Mouse (Mus musculus): Measurements from ENCODE around the gene Zfp637. TPM values are rescaled to one million over a fixed set of nuclear protein-coding genes. Genes with fewer than 3 reads are reported as not detected.

The Zfp637 gene
- polyA plus RNA-seq, 1 experiment: 25.5 TPM

- no peak for TF ChIP-seq CTCF (IDR thresholded peaks at IDR 0.05; ENCODE audit: borderline replicate concordance, control insufficient read depth, extremely low read depth, insufficient read depth, low read length, poor library complexity)
- H3K36me3 ChIP-seq (ENCODE audit: control insufficient read depth, insufficient read depth, low read length): no peaks in the 10 kb centered on the region
- H3K4me1 ChIP-seq (replicated peaks; ENCODE audit: control insufficient read depth, insufficient read depth, low read length): peaks cover 29% of the 10 kb centered on the region
- WGBS: 94% methylated on average over 2 of the region's 2 CpGs
- no peaks in the 10 kb centered on the region for H3K27me3 ChIP-seq (ENCODE audit: control insufficient read depth, insufficient read depth, low read length)
- DNase-seq: no peak
- H3K27ac ChIP-seq (ENCODE audit: control insufficient read depth, insufficient read depth, low read length): no peak overlapping the region
- no peak overlapping the region for H3K4me3 ChIP-seq (ENCODE audit: control insufficient read depth, insufficient read depth, low read length)
Observed at GRCm38 (mm10) chr6:117885943-117886342, 45.0 kb downstream of the Zfp637 start.

GRCm38 (mm10) chr6:117888032-117888431, 47.1 kb downstream of the Zfp637 start:
- Histone ChIP-seq H3K4me3 (ENCODE audit: control insufficient read depth, insufficient read depth, low read length) (no peak overlapping the region), H3K36me3 (ENCODE audit: control insufficient read depth, insufficient read depth, low read length) (no peaks in the 10 kb centered on the region), H3K27ac (ENCODE audit: control insufficient read depth, insufficient read depth, low read length) (no peak overlapping the region), H3K4me1 (replicated peaks; ENCODE audit: control insufficient read depth, insufficient read depth, low read length) (peaks cover 27% of the 10 kb centered on the region), H3K27me3 (ENCODE audit: control insufficient read depth, insufficient read depth, low read length) (no peaks in the 10 kb centered on the region)
- 76% methylated on average over 1 of the region's 1 CpGs for WGBS
- no peak for TF ChIP-seq POLR2A (IDR thresholded peaks at IDR 0.05; ENCODE audit: control insufficient read depth, extremely low read depth, insufficient read depth, low read length, poor library complexity)
- TF ChIP-seq CTCF (IDR thresholded peaks at IDR 0.05; ENCODE audit: borderline replicate concordance, control insufficient read depth, extremely low read depth, insufficient read depth, low read length, poor library complexity): no peak
- no peak for DNase-seq

- WGBS: 86% methylated on average over 2 of the region's 2 CpGs
- H3K36me3 ChIP-seq (ENCODE audit: control insufficient read depth, insufficient read depth, low read length): no peaks in the 10 kb centered on the region
- no peaks in the 10 kb centered on the region for H3K27me3 ChIP-seq (ENCODE audit: control insufficient read depth, insufficient read depth, low read length)
- no peak overlapping the region for H3K27ac ChIP-seq (ENCODE audit: control insufficient read depth, insufficient read depth, low read length)
- no peak overlapping the region for H3K4me3 ChIP-seq (ENCODE audit: control insufficient read depth, insufficient read depth, low read length)
- no peak for DNase-seq
- H3K4me1 ChIP-seq (replicated peaks; ENCODE audit: control insufficient read depth, insufficient read depth, low read length): peaks cover 25% of the 10 kb centered on the region
- no peak for TF ChIP-seq POLR2A (IDR thresholded peaks at IDR 0.05; ENCODE audit: control insufficient read depth, extremely low read depth, insufficient read depth, low read length, poor library complexity)
- TF ChIP-seq CTCF (IDR thresholded peaks at IDR 0.05; ENCODE audit: borderline replicate concordance, control insufficient read depth, extremely low read depth, insufficient read depth, low read length, poor library complexity): no peak
Observed at GRCm38 (mm10) chr6:117888642-117889096, 47.7 kb downstream of the Zfp637 start.

- Histone ChIP-seq H3K27ac (ENCODE audit: control insufficient read depth, insufficient read depth, low read length) (peak overlapping the region; percentile 78; the same call in 1 of the 2 replicates), H3K4me1 (replicated peaks; ENCODE audit: control insufficient read depth, insufficient read depth, low read length) (peaks cover 25% of the 10 kb centered on the region), H3K27me3 (ENCODE audit: control insufficient read depth, insufficient read depth, low read length) (no peaks in the 10 kb centered on the region), H3K4me3 (ENCODE audit: control insufficient read depth, insufficient read depth, low read length) (no peak overlapping the region), H3K36me3 (ENCODE audit: control insufficient read depth, insufficient read depth, low read length) (no peaks in the 10 kb centered on the region)
- TF ChIP-seq POLR2A (IDR thresholded peaks at IDR 0.05; ENCODE audit: control insufficient read depth, extremely low read depth, insufficient read depth, low read length, poor library complexity): no peak
- no peak for TF ChIP-seq CTCF (IDR thresholded peaks at IDR 0.05; ENCODE audit: borderline replicate concordance, control insufficient read depth, extremely low read depth, insufficient read depth, low read length, poor library complexity)
- 26% methylated on average over 6 of the region's 6 CpGs for WGBS
- DNase-seq: no peak
Observed at GRCm38 (mm10) chr6:117890257-117890656, 49.3 kb downstream of the Zfp637 start.

- Histone ChIP-seq H3K27me3 (ENCODE audit: control insufficient read depth, insufficient read depth, low read length) (no peaks in the 10 kb centered on the region), H3K4me3 (ENCODE audit: control insufficient read depth, insufficient read depth, low read length) (peak overlapping the region; percentile 61), H3K36me3 (ENCODE audit: control insufficient read depth, insufficient read depth, low read length) (no peaks in the 10 kb centered on the region), H3K27ac (ENCODE audit: control insufficient read depth, insufficient read depth, low read length) (peak overlapping the region; percentile 78), H3K4me1 (replicated peaks; ENCODE audit: control insufficient read depth, insufficient read depth, low read length) (peaks cover 25% of the 10 kb centered on the region)
- WGBS: 18% methylated on average over 14 of the region's 14 CpGs
- TF ChIP-seq POLR2A (IDR thresholded peaks at IDR 0.05; ENCODE audit: control insufficient read depth, extremely low read depth, insufficient read depth, low read length, poor library complexity) (peak; percentile 30; the same call in 1 of the 2 replicates), CTCF (IDR thresholded peaks at IDR 0.05; ENCODE audit: borderline replicate concordance, control insufficient read depth, extremely low read depth, insufficient read depth, low read length, poor library complexity) (0 out of 2 replicates have a peak, but pooled peaks have one; percentile 14)
- peak; percentile 35 for DNase-seq
Observed at GRCm38 (mm10) chr6:117891369-117892160, 50.6 kb downstream of the Zfp637 start.

GRCm38 (mm10) chr6:117892386-117892785, 51.4 kb downstream of the Zfp637 start:
- 89% methylated on average over 3 of the region's 3 CpGs for WGBS
- H3K4me1 ChIP-seq (replicated peaks; ENCODE audit: control insufficient read depth, insufficient read depth, low read length): peaks cover 25% of the 10 kb centered on the region

More at GRCm38 (mm10) chr6:117892386-117892785, 51.4 kb downstream of the Zfp637 start:
- H3K36me3 ChIP-seq (ENCODE audit: control insufficient read depth, insufficient read depth, low read length): no peaks in the 10 kb centered on the region
- no peak overlapping the region for H3K4me3 ChIP-seq (ENCODE audit: control insufficient read depth, insufficient read depth, low read length)
- H3K27ac ChIP-seq (ENCODE audit: control insufficient read depth, insufficient read depth, low read length): peak overlapping the region; percentile 77
- TF ChIP-seq CTCF (IDR thresholded peaks at IDR 0.05; ENCODE audit: borderline replicate concordance, control insufficient read depth, extremely low read depth, insufficient read depth, low read length, poor library complexity) (no peak), POLR2A (IDR thresholded peaks at IDR 0.05; ENCODE audit: control insufficient read depth, extremely low read depth, insufficient read depth, low read length, poor library complexity) (no peak)
- no peaks in the 10 kb centered on the region for H3K27me3 ChIP-seq (ENCODE audit: control insufficient read depth, insufficient read depth, low read length)
- DNase-seq: no peak

All from thymus, adult 2 months (tissue).